In the genomic region with DNA sequence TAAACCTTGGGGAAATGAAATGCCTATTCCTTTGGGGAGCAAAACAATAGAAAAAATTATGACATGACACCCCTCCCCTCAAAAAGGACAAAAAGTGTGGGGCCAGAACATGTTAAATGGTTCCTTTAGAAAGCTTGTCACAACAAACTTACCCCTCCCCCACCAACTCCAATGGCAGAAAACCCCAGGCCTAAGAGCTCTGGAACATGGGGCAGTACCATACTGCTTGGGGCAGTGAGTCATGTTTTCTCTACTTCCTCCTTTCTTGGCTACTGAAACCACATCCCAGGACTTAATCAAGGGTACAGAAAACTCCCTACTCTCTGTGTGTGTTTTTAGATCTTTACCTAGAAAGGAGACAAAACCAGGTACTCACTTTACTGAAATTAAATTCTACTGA, we compare ENCODE assay signal across 18 mouse cellular contexts.
A peak's percentile ranks its signal among the peaks of the same experiment; 100 is the strongest.
DNase-seq lines count a peak whose midpoint lies in the region; ATAC-seq and TF ChIP-seq lines count a peak whose summit lies in the region.
"Had no signal": no experiment of that assay in that cellular context is flagged by ENCODE, and none has a peak within 500 bp of the region (broad histone marks: within the 10 kb centered on the region; RNA-seq: fewer than 3 reads in every experiment).

No protein-coding gene starts in this region.

- peaks cover 0 to 17% of the 10 kb centered on the region in 2 experiments for H3K36me3 ChIP-seq in CH12.LX (replicated peaks in 1 of 2; ENCODE audit: control insufficient read depth in 1 of 2, insufficient read depth in 1 of 2, low read length in 1 of 2)
- peaks cover 8% of the 10 kb centered on the region for H3K36me3 ChIP-seq in midbrain, embryonic 16.5 days (ENCODE audit: control insufficient read depth, insufficient read depth, low read length)

- H3K4me2 ChIP-seq in CH12.LX (ENCODE audit: insufficient read depth, low read depth, poor library complexity, severe bottlenecking): peak overlapping the region; percentile 56; the same call in 1 of the 2 replicates
- no peak overlapping the region for H3K4me2 ChIP-seq in midbrain, embryonic 16.5 days (ENCODE audit: low read length)
- H3K4me2 ChIP-seq: forebrain, embryonic 12.5 days; heart, embryonic 15.5 days; hindbrain, embryonic 13.5 days; midbrain, embryonic 13.5 days had no signal

- no peak overlapping the region for H3K9ac ChIP-seq in CH12.LX (ENCODE audit: insufficient read depth, low read depth)
- H3K9ac ChIP-seq in midbrain, embryonic 16.5 days (ENCODE audit: low read depth, low read length): no peak overlapping the region
- H3K9ac ChIP-seq: forebrain, embryonic 12.5 days; heart, embryonic 15.5 days; hindbrain, embryonic 13.5 days; liver, embryonic 14.5 days; midbrain, embryonic 13.5 days had no signal

- peak; percentile 86 for DNase-seq in heart, adult 11 months
- no peak for DNase-seq in heart, postnatal 10 days
- peak; percentile 93 for DNase-seq in CH12.LX (ENCODE audit: extremely low read depth)
- DNase-seq in natural killer cell, adult 2 months (ENCODE audit: low spot score in 2 of 2): peak; percentile 11 to 18
- DNase-seq in urinary bladder, postnatal 10 days (ENCODE audit: low spot score): no peak
- DNase-seq in layer of hippocampus, adult 9-10 months (ENCODE audit: low spot score): no peak
- DNase-seq: cerebellum, adult 18-20 months; kidney, adult 2 months; kidney, postnatal 4 days; lung, postnatal 10 days; thymus, postnatal 4 days had no signal

- dilution Hi-C loops in CH12.LX (cut with MboI; ENCODE audit: extremely low pct_ligation_motif_present, extremely low pct_unique_long_range_greater_than_20kb, low sequenced_read_pairs): no loop called here

- ATAC-seq in hematopoietic stem cell, adult 5-6 weeks (replicated peaks in 1 of 2; ENCODE audit: insufficient read depth in 1 of 2, low FRiP score in 2 of 2, low TSS enrichment in 1 of 2, low read depth in 1 of 2, poor library complexity in 2 of 2, severe bottlenecking in 2 of 2): peak; percentile 95 to 97
- no peak for ATAC-seq in midbrain, embryonic 16.5 days
- ATAC-seq: midbrain, embryonic 13.5 days had no signal

- no peak overlapping the region for H3K27ac ChIP-seq in CH12.LX (ENCODE audit: insufficient read depth, low read depth)
- H3K27ac ChIP-seq in midbrain, embryonic 16.5 days (ENCODE audit: low read length): no peak overlapping the region
- H3K27ac ChIP-seq: forebrain, embryonic 12.5 days; heart, embryonic 15.5 days; hindbrain, embryonic 13.5 days; liver, embryonic 14.5 days; midbrain, embryonic 13.5 days had no signal

- peak; percentile 14 for TF ChIP-seq RAD21 in CH12.LX (IDR thresholded peaks at IDR 0.05; ENCODE audit: low read depth, low read length)

- intact Hi-C loops in heart, postnatal 10 days (cut with DNase I): no loop called here

- H3K4me3 ChIP-seq in CH12.LX (replicated peaks in 1 of 3; ENCODE audit: low read depth in 2 of 3, low read length in 2 of 3, poor library complexity in 1 of 3): no peak overlapping the region
- H3K4me3 ChIP-seq in midbrain, embryonic 16.5 days (ENCODE audit: low read depth, low read length): no peak overlapping the region
- H3K4me3 ChIP-seq: forebrain, embryonic 12.5 days; heart, embryonic 15.5 days; hindbrain, embryonic 13.5 days; midbrain, embryonic 13.5 days had no signal

- peaks cover 17 to 53% of the 10 kb centered on the region in 2 experiments for H3K4me1 ChIP-seq in CH12.LX (ENCODE audit: control insufficient read depth in 1 of 2, insufficient read depth in 2 of 2)
- H3K4me1 ChIP-seq in midbrain, embryonic 16.5 days (ENCODE audit: control insufficient read depth, insufficient read depth, low read length): no peaks in the 10 kb centered on the region; the same call in 1 of the 2 replicates
- H3K4me1 ChIP-seq: forebrain, embryonic 12.5 days; midbrain, embryonic 13.5 days had no signal

- no peaks in the 10 kb centered on the region for H3K27me3 ChIP-seq in CH12.LX (replicated peaks)
- no peaks in the 10 kb centered on the region for H3K27me3 ChIP-seq in midbrain, embryonic 16.5 days (ENCODE audit: control insufficient read depth, insufficient read depth, low read depth, low read length)
- H3K27me3 ChIP-seq: forebrain, embryonic 12.5 days; heart, embryonic 15.5 days; hindbrain, embryonic 13.5 days; midbrain, embryonic 13.5 days had no signal

- H3K9me3 ChIP-seq in CH12.LX (replicated peaks; ENCODE audit: low read length): no peaks in the 10 kb centered on the region
- H3K9me3 ChIP-seq in midbrain, embryonic 16.5 days (replicated peaks; ENCODE audit: control insufficient read depth, low read length, poor library complexity, severe bottlenecking): no peaks in the 10 kb centered on the region
- H3K9me3 ChIP-seq: forebrain, embryonic 12.5 days; heart, embryonic 15.5 days; hindbrain, embryonic 13.5 days; midbrain, embryonic 13.5 days had no signal

- peak; percentile 98 for TF ChIP-seq EP300 in CH12.LX (IDR thresholded peaks at IDR 0.05; ENCODE audit: low read length)

- no peak for TF ChIP-seq POLR2A in CH12.LX (IDR thresholded peaks at IDR 0.05; ENCODE audit: low read depth, low read length)

- in situ Hi-C loops in CH12.LX (cut with MboI; ENCODE audit: low pct_ligation_motif_present, low pct_unique_long_range_greater_than_20kb, low sequenced_read_pairs): loop anchor here (25.0 kb wide), 1 partner anchor 1319 kb away; no protein-coding TSS in a partner anchor

- H3K79me2 ChIP-seq in CH12.LX (replicated peaks; ENCODE audit: control insufficient read depth, extremely low read depth, insufficient read depth, poor library complexity, severe bottlenecking): no peaks in the 10 kb centered on the region

- TF ChIP-seq CTCF in CH12.LX (conservative IDR thresholded peaks at IDR 0.05 in 1 of 2, IDR thresholded peaks at IDR 0.05 in 1 of 2; ENCODE audit: low read depth in 2 of 2, low read length in 2 of 2): no peak

TF ChIP-seq in CH12.LX, 34 proteins besides CTCF, POLR2A, EP300 and RAD21:
- TF ChIP-seq ETS1 (conservative IDR thresholded peaks at IDR 0.05; ENCODE audit: low read depth, low read length) (peak; percentile 92), NRF1 (IDR thresholded peaks at IDR 0.05; ENCODE audit: low read depth, low read length) (no peak), MYC (IDR thresholded peaks at IDR 0.05; ENCODE audit: low read depth, low read length) (peak; percentile 90), RCOR1 (conservative IDR thresholded peaks at IDR 0.05; ENCODE audit: low read depth, low read length) (peak; percentile 85; the same call in 1 of the 2 replicates), UBTF (IDR thresholded peaks at IDR 0.05; ENCODE audit: low read depth, low read length) (no peak), ELF1 (IDR thresholded peaks at IDR 0.05; ENCODE audit: low read depth, low read length) (peak; percentile 70), HCFC1 (IDR thresholded peaks at IDR 0.05; ENCODE audit: low read depth, low read length) (no peak; the same call in 1 of the 2 replicates), MXI1 (IDR thresholded peaks at IDR 0.05; ENCODE audit: low read depth, low read length) (peak; percentile 30; the same call in 1 of the 2 replicates), TCF12 (IDR thresholded peaks at IDR 0.05; ENCODE audit: low read depth, low read length) (peak; percentile 74), GABPA (IDR thresholded peaks at IDR 0.05; ENCODE audit: insufficient replicate concordance, low read depth, low read length) (no peak), NELFE (IDR thresholded peaks at IDR 0.05; ENCODE audit: low read depth, low read length) (no peak; the same call in 1 of the 2 replicates), ZC3H11A (IDR thresholded peaks at IDR 0.05; ENCODE audit: low read depth, low read length) (no peak), USF1 (IDR thresholded peaks at IDR 0.05; ENCODE audit: low read depth, low read length) (no peak), ZNF384 (IDR thresholded peaks at IDR 0.05; ENCODE audit: low read depth, low read length) (peak; percentile 78), IRF4 (IDR thresholded peaks at IDR 0.05; ENCODE audit: low read depth, low read length) (peak; percentile 94), TBP (conservative IDR thresholded peaks at IDR 0.05; ENCODE audit: low read depth, low read length) (peak; percentile 66; the same call in 1 of the 2 replicates), PAX5 (IDR thresholded peaks at IDR 0.05; ENCODE audit: low read length) (no peak), ZMIZ1 (IDR thresholded peaks at IDR 0.05; ENCODE audit: low read depth, low read length) (0 out of 2 replicates have a peak, but pooled peaks have one; percentile 28), JUN (IDR thresholded peaks at IDR 0.05; ENCODE audit: insufficient read depth, low read depth, low read length) (peak; percentile 88), SIN3A (IDR thresholded peaks at IDR 0.05; ENCODE audit: low read length) (peak; percentile 72; the same call in 1 of the 2 replicates), MAFK (IDR thresholded peaks at IDR 0.05; ENCODE audit: insufficient replicate concordance, low read length) (no peak), MAX (IDR thresholded peaks at IDR 0.05; ENCODE audit: low read length) (peak; percentile 62; the same call in 1 of the 2 replicates), MAZ (IDR thresholded peaks at IDR 0.05; ENCODE audit: low read depth, low read length) (peak; percentile 93), ZKSCAN1 (IDR thresholded peaks at IDR 0.05; ENCODE audit: borderline replicate concordance, low read depth, low read length) (no peak), CHD2 (IDR thresholded peaks at IDR 0.05; ENCODE audit: low read length) (peak; percentile 91), CHD1 (IDR thresholded peaks at IDR 0.05; ENCODE audit: low read depth, low read length) (no peak; the same call in 1 of the 2 replicates), E2F4 (IDR thresholded peaks at IDR 0.05; ENCODE audit: insufficient replicate concordance, low read depth, low read length) (no peak), POLR2AphosphoS2 (IDR thresholded peaks at IDR 0.05; ENCODE audit: low read depth, low read length) (no peak), JUND (conservative IDR thresholded peaks at IDR 0.05; ENCODE audit: low read depth, low read length) (peak; percentile 85), SMC3 (IDR thresholded peaks at IDR 0.05; ENCODE audit: low read depth, low read length) (no peak), KAT2A (IDR thresholded peaks at IDR 0.05; ENCODE audit: insufficient replicate concordance, low read length) (no peak), BHLHE40 (IDR thresholded peaks at IDR 0.05; ENCODE audit: low read depth, low read length) (peak; percentile 78), MEF2A (IDR thresholded peaks at IDR 0.05; ENCODE audit: borderline replicate concordance, low read depth, low read length) (peak; percentile 94), USF2 (conservative IDR thresholded peaks at IDR 0.05; ENCODE audit: low read depth, low read length) (no peak)

Comparison
In these comparisons a context has a peak if more than half of its experiments do, and no peak if none do; other contexts are left out.
1. DNase-seq: peak in heart, adult 11 months (single experiment), CH12.LX (single experiment) and natural killer cell, adult 2 months (2 of 2); none in heart, postnatal 10 days (0 of 2), urinary bladder, postnatal 10 days (single experiment) and layer of hippocampus, adult 9-10 months (single experiment).